Mouse (Mus musculus) heart, adult 11 months (tissue): ENCODE results near the gene Grxcr1.

ENCODE experiments used
- DNase-seq: peaks from one replicate; pipeline ENCODE4 v3.0.0; 2022

Gene Grxcr1

GRCm38 (mm10) chr5:68097665-68098624 is 66.3 kb downstream of the Grxcr1 start:
- no peak for DNase-seq

- no peak for DNase-seq
Measured at GRCm38 (mm10) chr5:68112430-68113036, 80.9 kb downstream of the Grxcr1 start.

GRCm38 (mm10) chr5:68120880-68121279 is 89.2 kb downstream of the Grxcr1 start:
- no peak for DNase-seq

- DNase-seq = no peak
Measured at GRCm38 (mm10) chr5:68122883-68123282, 91.2 kb downstream of the Grxcr1 start.

- DNase-seq = no peak
Measured at GRCm38 (mm10) chr5:68125478-68125877, 93.8 kb downstream of the Grxcr1 start.

GRCm38 (mm10) chr5:68128421-68128820 is 96.8 kb downstream of the Grxcr1 start:
- DNase-seq = no peak

GRCm38 (mm10) chr5:68128821-68129608 is 97.4 kb downstream of the Grxcr1 start:
- no peak for DNase-seq

GRCm38 (mm10) chr5:68146818-68147217 is 115.2 kb downstream of the Grxcr1 start:
- no peak for DNase-seq

- DNase-seq = no peak
Measured at GRCm38 (mm10) chr5:68149946-68150345, 118.3 kb downstream of the Grxcr1 start.

- DNase-seq = no peak
Measured at GRCm38 (mm10) chr5:68150347-68151043, 118.9 kb downstream of the Grxcr1 start.

GRCm38 (mm10) chr5:68162503-68162902 is 130.9 kb downstream of the Grxcr1 start:
- no peak for DNase-seq

- DNase-seq = no peak
Measured at GRCm38 (mm10) chr5:68165954-68166353, 134.3 kb downstream of the Grxcr1 start.
